7 mouse cellular contexts compared by ENCODE assay signal in the genomic region with DNA sequence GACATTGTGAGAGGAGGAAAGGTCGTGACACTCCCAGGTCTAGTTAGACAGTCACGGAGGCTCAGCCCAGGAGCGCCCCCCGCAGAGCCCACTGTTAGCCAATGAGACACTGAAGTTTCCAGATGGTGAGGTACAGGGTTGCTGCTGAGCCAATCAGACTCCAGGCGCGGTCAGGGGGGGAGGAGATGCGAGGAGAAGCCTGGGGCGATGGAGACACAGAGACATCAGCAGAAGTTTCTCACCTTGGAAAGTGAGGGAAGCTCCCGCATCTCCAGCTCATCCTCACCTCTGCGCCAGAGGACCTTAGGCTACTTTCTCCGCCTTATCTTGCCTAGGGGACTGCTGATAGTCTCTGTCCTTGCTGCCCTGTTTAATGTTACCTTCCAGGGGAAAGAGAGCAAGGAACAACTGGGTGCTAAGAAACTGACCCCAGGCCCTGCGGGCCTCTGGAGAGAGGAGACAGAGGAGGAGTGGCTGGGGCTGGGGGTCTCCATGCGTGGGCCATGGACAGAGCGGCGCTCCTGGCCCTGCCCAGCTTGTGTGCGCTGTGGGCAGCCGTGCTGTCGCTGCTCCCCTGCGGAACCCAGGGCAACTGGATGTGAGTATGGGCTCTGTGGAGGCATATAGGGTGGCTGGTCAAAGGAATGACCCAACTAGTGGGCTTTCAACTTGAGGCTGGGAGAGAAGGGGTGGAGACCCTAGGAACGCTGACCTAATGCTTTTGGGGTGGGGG. TPM values are rescaled to one million over a fixed set of nuclear protein-coding genes. Genes with fewer than 3 reads are reported as not detected.
DNase-seq lines count a peak whose midpoint lies in the region; ATAC-seq lines count a peak whose summit lies in the region.

A gene (plus strand): TSS at position 224 of the 733 bp plus-strand sequence.

- peaks cover 20% of the 10 kb centered on the region for H3K4me1 ChIP-seq in lung, embryonic 15.5 days
- H3K4me1 ChIP-seq in heart, embryonic 15.5 days (replicated peaks), result peaks cover 21% of the 10 kb centered on the region
- H3K4me1 ChIP-seq in neural tube, embryonic 14.5 days (ENCODE audit: control insufficient read depth, insufficient read depth, low read length), result peaks cover 10% of the 10 kb centered on the region; the same call in 1 of the 2 replicates

- ATAC-seq in lung, embryonic 15.5 days (ENCODE audit: borderline replicate concordance, extremely low read depth, low FRiP score, low TSS enrichment), result peak; percentile 62; the same call in 1 of the 2 replicates
- peak; percentile 50; the same call in 1 of the 2 replicates for ATAC-seq in heart, embryonic 15.5 days (replicated peaks; ENCODE audit: insufficient number of reproducible peaks, insufficient read depth, low FRiP score, low read depth)
- peak; percentile 64 for ATAC-seq in neural tube, embryonic 14.5 days (ENCODE audit: low read depth)

- H3K9ac ChIP-seq in lung, embryonic 15.5 days, result no peak within 1 kb of the TSS
- peak within 1 kb of the TSS; percentile 38 for H3K9ac ChIP-seq in heart, embryonic 15.5 days
- no peak within 1 kb of the TSS for H3K9ac ChIP-seq in neural tube, embryonic 14.5 days (replicated peaks; ENCODE audit: low read depth, low read length)

- H3K4me2 ChIP-seq in lung, embryonic 15.5 days, result peak within 1 kb of the TSS; percentile 57
- peak within 1 kb of the TSS; percentile 92 for H3K4me2 ChIP-seq in heart, embryonic 15.5 days
- H3K4me2 ChIP-seq in neural tube, embryonic 14.5 days (ENCODE audit: low read depth, low read length), result peak within 1 kb of the TSS; percentile 58

- 3% methylated on average over 20 of the region's 20 CpGs for WGBS in lung, embryonic 15.5 days
- 2% methylated on average over 20 of the region's 20 CpGs for WGBS in heart, embryonic 15.5 days
- under 1% methylated on average over 20 of the region's 20 CpGs for WGBS in neural tube, embryonic 14.5 days

- H3K9me3 ChIP-seq in lung, embryonic 15.5 days, result no peaks in the 10 kb centered on the region
- H3K9me3 ChIP-seq in heart, embryonic 15.5 days (replicated peaks), result no peaks in the 10 kb centered on the region
- no peaks in the 10 kb centered on the region for H3K9me3 ChIP-seq in neural tube, embryonic 14.5 days (ENCODE audit: control insufficient read depth, low read length)

- peaks cover 54% of the 10 kb centered on the region for H3K27me3 ChIP-seq in lung, embryonic 15.5 days
- H3K27me3 ChIP-seq in heart, embryonic 15.5 days, result peaks cover 49% of the 10 kb centered on the region
- peaks cover 36% of the 10 kb centered on the region for H3K27me3 ChIP-seq in neural tube, embryonic 14.5 days (ENCODE audit: control insufficient read depth, insufficient read depth, low read length)

- intact Hi-C loops in left cerebral cortex, postnatal 25 days (cut with DNase I), result loop anchor here (5.0 kb wide), 2 partner anchors 166 to 969 kb away; no protein-coding TSS in a partner anchor

- no peak for DNase-seq in lung, postnatal 25 days (ENCODE audit: low spot score)
- DNase-seq in embryo, embryonic 9.5 days (ENCODE audit: extremely low spot score), result peak; percentile 62
- peak; percentile 17 to 48 for DNase-seq in left cerebral cortex, postnatal 25 days (ENCODE audit: low spot score in 2 of 2)
- DNase-seq in thymus, postnatal 0 days (ENCODE audit: low spot score), result no peak

- no peaks in the 10 kb centered on the region for H3K36me3 ChIP-seq in lung, embryonic 15.5 days
- H3K36me3 ChIP-seq in heart, embryonic 15.5 days, result no peaks in the 10 kb centered on the region
- H3K36me3 ChIP-seq in neural tube, embryonic 14.5 days (ENCODE audit: control insufficient read depth, insufficient read depth, low read length), result no peaks in the 10 kb centered on the region

- H3K27ac ChIP-seq in lung, embryonic 15.5 days, result no peak within 1 kb of the TSS
- H3K27ac ChIP-seq in heart, embryonic 15.5 days, result no peak within 1 kb of the TSS
- H3K27ac ChIP-seq in neural tube, embryonic 14.5 days (ENCODE audit: low read depth, low read length), result no peak within 1 kb of the TSS

- peak within 1 kb of the TSS; percentile 24 for H3K4me3 ChIP-seq in lung, embryonic 15.5 days
- peak within 1 kb of the TSS; percentile 52 for H3K4me3 ChIP-seq in heart, embryonic 15.5 days
- H3K4me3 ChIP-seq in neural tube, embryonic 14.5 days (ENCODE audit: low read depth, low read length), result peak within 1 kb of the TSS; percentile 33

RNA-seq across cellular contexts. Expression of the gene that starts here (rescaled TPM):
- 0.20 and 0.35 TPM in 2 replicates for polyA plus RNA-seq in lung, embryonic 15.5 days (2015; fragmentation: Nextera tagmentation; extraction: Ambion mirVana)
- 2.3 and 2.7 TPM in 2 replicates for polyA plus RNA-seq in heart, embryonic 15.5 days (2015; fragmentation: Nextera tagmentation; extraction: Ambion mirVana)
- total RNA-seq in left cerebral cortex, postnatal 25 days (2021), result 1 to 10 TPM in 1 of 2 experiments, under 1 TPM in 1; 0.92 to 1.2 TPM
- polyA plus RNA-seq in neural tube, embryonic 14.5 days (2014; fragmentation: Nextera tagmentation; extraction: Ambion mirVana), result 0.43 and 0.45 TPM in 2 replicates
- not detected in 2 replicates for polyA plus RNA-seq in thymus, postnatal 0 days (2015; fragmentation: Nextera tagmentation; extraction: Ambion mirVana)

Comparison
In these comparisons a context has a peak if more than half of its experiments do, and no peak if none do; other contexts are left out.
1. Peak in ATAC-seq, H3K4me3 ChIP-seq and H3K4me2 ChIP-seq in lung, embryonic 15.5 days; RNA of the gene not detected or under 1 TPM.
2. Peak in ATAC-seq, H3K4me3 ChIP-seq and H3K4me2 ChIP-seq in neural tube, embryonic 14.5 days; RNA of the gene not detected or under 1 TPM.
3. DNase-seq: peak in embryo, embryonic 9.5 days (single experiment) and left cerebral cortex, postnatal 25 days (2 of 2); none in lung, postnatal 25 days (single experiment) and thymus, postnatal 0 days (single experiment).
4. Peak in every context shown above with its lines, with median percentiles within 50 percentile points of each other: ATAC-seq, H3K4me2 ChIP-seq and H3K4me3 ChIP-seq.